Mouse (Mus musculus) testis, adult 2 months (tissue): ENCODE measurements around the gene Slf1. TPM values are rescaled to one million over a fixed set of nuclear protein-coding genes. Genes with fewer than 3 reads are reported as not detected.

Experiments
- H3K27ac ChIP-seq: fragments of 200-500 bp; 2 replicates; pipeline ENCODE4 v1.5.1; 2012; ENCODE audit warnings: low read depth, low read length; ENCODE audit not compliant: control insufficient read depth, insufficient read depth
- H3K27me3 ChIP-seq: fragments of 200-500 bp; 2 replicates; pipeline ENCODE4 v1.6.1; 2012; ENCODE audit warnings: mild to moderate bottlenecking, low read length, moderate library complexity; ENCODE audit not compliant: control insufficient read depth, insufficient read depth
- H3K36me3 ChIP-seq: fragments of 200-500 bp; 2 replicates; pipeline ENCODE4 v1.6.1; 2012; ENCODE audit warnings: mild to moderate bottlenecking, low read length; ENCODE audit not compliant: control insufficient read depth, insufficient read depth
- H3K4me1 ChIP-seq: fragments of 200-500 bp; 2 replicates; pipeline ENCODE4 v1.6.1; 2012; ENCODE audit warnings: low read length; ENCODE audit not compliant: control insufficient read depth, insufficient read depth
- H3K4me3 ChIP-seq: fragments of 200-500 bp; 2 replicates; pipeline ENCODE4 v1.5.1; 2012; ENCODE audit warnings: low read depth, mild to moderate bottlenecking, low read length, moderate library complexity, mixed read lengths; ENCODE audit not compliant: control insufficient read depth
- CTCF ChIP-seq: fragments of 200-500 bp; IDR thresholded peaks from 2 replicates; pipeline ENCODE4 v1.5.1; 2012; ENCODE audit warnings: low read depth, mild to moderate bottlenecking, inconsistent platforms, low read length, moderate library complexity; ENCODE audit not compliant: control insufficient read depth, insufficient read depth, insufficient replicate concordance
- POLR2A ChIP-seq: fragments of 200-500 bp; IDR thresholded peaks from 2 replicates; pipeline ENCODE4 v1.6.1; 2012; ENCODE audit warnings: low read depth, mild to moderate bottlenecking, inconsistent platforms, low read length, moderate library complexity; ENCODE audit not compliant: control insufficient read depth
- polyA plus RNA-seq: library from polyadenylated mRNA; depleted of rRNA; stranded (reverse); fragments of >200 nt; gene quantifications from 2 replicates; pipeline ENCODE4 v1.2.3, GENCODE M21; 2012; rRNA removed

The Slf1 gene
- 12.4 and 12.7 TPM in 2 replicates for polyA plus RNA-seq

DNA sequence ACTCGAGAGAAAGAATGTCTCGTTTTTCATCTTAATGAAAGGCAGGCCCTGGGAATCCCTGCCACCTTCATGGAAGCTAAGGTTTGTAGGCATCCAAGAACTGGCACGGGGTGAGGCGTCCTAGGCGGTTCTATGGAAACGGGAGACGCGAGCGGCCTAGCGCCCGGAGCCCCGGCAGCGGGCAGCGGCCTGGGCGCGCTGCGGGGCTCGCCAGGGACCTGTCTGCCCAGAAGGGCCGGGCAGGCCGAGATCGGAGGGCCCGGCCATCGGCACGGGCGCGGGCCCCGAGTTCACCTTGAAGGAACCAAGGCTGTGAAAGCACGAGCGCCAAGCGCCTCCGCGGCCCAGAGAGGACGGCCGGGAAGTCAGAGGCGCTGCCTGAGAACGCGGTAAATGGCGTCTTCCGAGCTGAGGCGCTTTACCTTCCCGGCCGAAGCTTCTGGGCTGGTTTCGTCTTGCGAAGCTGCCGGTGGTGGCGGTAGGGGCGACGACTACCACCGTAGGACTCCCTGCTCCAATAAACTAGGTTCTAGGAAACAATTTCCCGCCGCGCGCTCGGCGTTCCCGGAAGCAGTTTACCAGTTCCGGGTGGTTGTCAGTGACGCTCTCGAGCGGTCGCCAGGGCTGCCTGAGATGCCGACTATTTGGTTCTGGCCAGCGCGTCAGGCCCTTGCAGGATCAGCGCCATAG is at the start of gene Slf1, which contains the start of gene 2210408I21Rik:
Gene Slf1 (minus strand): TSS at position 543 of the 690 bp plus-strand sequence.
Gene 2210408I21Rik (plus strand): TSS at position 610 of the 690 bp plus-strand sequence.
- Histone ChIP-seq H3K27ac (peak within 1 kb of the TSS; percentile 89), H3K27me3 (no peaks in the 10 kb centered on the region), H3K4me3 (peak within 1 kb of the TSS; percentile 99), H3K36me3 (no peaks in the 10 kb centered on the region), H3K4me1 (no peaks in the 10 kb centered on the region)
- no peak for TF ChIP-seq CTCF
- peak; percentile 91 for TF ChIP-seq POLR2A

DNA sequence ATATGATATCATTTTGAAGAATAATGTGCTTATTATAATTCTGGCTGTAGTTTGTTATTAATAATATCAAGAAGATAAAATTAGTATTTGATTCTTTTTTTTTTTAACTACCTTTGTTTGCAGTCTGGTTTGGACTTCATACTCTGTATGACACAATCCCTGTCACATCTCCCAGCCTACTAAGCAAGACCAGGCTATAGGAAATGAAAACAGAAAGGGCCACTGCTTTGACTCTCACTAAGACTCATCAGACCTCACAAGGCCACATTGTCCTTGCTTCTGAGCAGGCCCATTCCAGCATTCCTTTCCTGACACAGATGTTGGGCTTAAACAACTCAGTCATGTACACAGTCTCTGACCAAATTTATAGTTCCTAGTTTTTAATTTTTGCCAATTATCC is 42.7 kb upstream of the Slf1 start:
- Histone ChIP-seq H3K36me3 (no peaks in the 10 kb centered on the region), H3K4me1 (no peaks in the 10 kb centered on the region), H3K4me3 (no peak overlapping the region), H3K27me3 (no peaks in the 10 kb centered on the region), H3K27ac (no peak overlapping the region)
- no peak for TF ChIP-seq POLR2A
- TF ChIP-seq CTCF = no peak

DNA sequence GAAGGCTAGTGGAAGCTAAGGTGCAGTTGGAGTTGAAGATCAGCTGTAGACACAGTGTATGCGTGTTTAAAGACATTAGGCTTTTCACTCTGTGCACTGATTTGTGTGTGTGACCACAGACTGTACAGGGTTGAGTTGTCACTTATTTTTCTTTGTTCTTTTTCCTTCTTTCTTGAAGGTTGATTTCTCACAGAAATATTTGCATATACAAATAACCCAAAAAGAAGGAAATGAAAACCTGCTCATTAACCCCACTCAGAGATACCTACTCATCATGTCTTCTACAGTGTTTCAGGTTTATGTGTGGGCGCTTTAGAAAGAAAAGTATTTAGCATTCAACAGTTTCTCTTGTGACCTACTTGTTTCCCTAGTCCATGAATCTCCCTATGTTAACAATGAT is 5.6 kb upstream of the Slf1 start:
- no peaks in the 10 kb centered on the region for H3K4me1 ChIP-seq
- TF ChIP-seq POLR2A (no peak), CTCF (no peak)
- no peaks in the 10 kb centered on the region for H3K27me3 ChIP-seq
- H3K36me3 ChIP-seq = no peaks in the 10 kb centered on the region
- no peak overlapping the region for H3K4me3 ChIP-seq
- no peak overlapping the region for H3K27ac ChIP-seq

DNA sequence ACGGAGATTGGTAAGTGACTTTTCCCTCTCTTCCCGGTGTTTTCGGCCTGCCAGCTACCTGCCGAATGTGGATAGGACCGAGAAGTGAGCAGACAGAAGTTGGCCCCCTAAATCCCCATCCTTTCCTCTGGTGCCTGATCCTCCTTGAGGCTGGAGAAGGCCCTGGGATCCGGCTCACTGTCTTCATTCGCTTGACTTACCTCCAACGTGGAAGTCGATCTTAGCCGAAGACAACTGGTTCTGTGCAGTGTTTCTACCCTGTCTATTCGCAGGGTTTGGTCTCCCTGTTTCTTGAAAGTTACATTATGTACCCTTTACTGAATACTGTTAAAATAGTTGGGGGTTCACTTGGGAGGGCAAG is 328 bp upstream of the Slf1 start:
- TF ChIP-seq CTCF (no peak), POLR2A (no peak)
- H3K4me3 ChIP-seq = peak overlapping the region; percentile 99
- no peaks in the 10 kb centered on the region for H3K4me1 ChIP-seq
- no peaks in the 10 kb centered on the region for H3K36me3 ChIP-seq
- H3K27me3 ChIP-seq = no peaks in the 10 kb centered on the region
- H3K27ac ChIP-seq = peak overlapping the region; percentile 89

DNA sequence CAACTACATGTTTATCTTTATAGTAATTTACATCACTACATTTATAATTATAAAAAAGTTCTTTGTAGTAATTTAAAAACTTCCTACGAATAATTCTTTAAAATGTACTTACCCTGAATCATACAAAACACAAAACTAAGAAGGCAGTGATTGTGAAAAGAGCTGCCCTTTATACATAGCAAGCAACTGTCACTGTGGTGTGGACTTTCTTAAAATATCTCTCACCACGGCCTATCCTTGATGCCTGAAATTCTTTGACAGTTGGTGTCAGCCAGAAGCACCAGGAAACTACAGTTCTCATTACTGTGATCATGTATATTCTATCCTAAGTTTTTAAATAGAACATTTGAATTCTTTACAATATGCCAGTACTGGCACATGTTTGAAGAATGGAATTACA is 4.1 kb downstream of the Slf1 start:
- TF ChIP-seq CTCF (no peak), POLR2A (no peak)

DNA sequence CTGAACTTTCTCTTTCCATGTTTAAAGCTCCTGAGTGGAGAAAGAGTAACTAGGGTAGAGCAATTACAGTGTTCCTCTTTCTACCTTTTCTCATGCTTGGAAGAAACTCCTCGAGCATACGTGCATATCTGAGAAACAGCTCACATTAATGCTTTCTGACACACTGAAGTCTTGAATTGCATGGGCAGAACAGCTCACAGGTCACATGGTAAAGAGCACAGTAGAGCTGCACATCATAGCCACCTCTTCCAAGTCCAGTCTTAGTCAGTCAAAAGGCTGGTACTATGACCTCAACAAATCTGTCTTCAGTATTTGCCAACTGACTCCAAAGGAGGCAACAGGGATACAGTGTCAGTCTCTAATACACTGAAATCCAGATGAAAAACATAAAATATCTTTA is 7.0 kb downstream of the Slf1 start:
- Histone ChIP-seq H3K4me1 (no peaks in the 10 kb centered on the region), H3K27ac (no peak overlapping the region), H3K36me3 (no peaks in the 10 kb centered on the region), H3K27me3 (no peaks in the 10 kb centered on the region), H3K4me3 (no peak overlapping the region)
- TF ChIP-seq CTCF (no peak), POLR2A (no peak)

More for the DNA sequence above, 4.1 kb downstream of the Slf1 start:
- H3K36me3 ChIP-seq = no peaks in the 10 kb centered on the region
- H3K27ac ChIP-seq = no peak overlapping the region
- no peaks in the 10 kb centered on the region for H3K4me1 ChIP-seq
- no peaks in the 10 kb centered on the region for H3K27me3 ChIP-seq
- no peak overlapping the region for H3K4me3 ChIP-seq

DNA sequence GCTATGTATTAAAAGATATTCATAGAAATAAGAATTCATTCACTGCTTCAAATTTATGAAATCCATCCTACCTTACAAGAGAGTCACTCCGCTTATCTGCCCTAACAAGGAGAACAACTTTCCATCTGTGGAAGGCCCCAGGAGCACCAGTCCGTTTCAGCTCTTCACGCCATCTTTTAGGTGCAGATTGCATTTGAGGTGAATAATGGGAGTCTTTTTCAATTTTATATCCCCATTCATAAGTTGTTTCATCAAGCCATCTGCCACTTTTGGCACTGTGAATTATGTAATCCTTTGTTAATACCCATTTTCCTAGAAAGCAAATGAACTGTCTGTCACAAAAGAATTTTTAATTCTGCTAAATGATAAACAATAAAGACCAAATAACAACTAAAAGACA is 10.1 kb downstream of the Slf1 start:
- no peaks in the 10 kb centered on the region for H3K36me3 ChIP-seq
- no peak for TF ChIP-seq CTCF
- no peak for TF ChIP-seq POLR2A
- H3K4me3 ChIP-seq = no peak overlapping the region
- H3K4me1 ChIP-seq = no peaks in the 10 kb centered on the region
- no peaks in the 10 kb centered on the region for H3K27me3 ChIP-seq
- H3K27ac ChIP-seq = no peak overlapping the region

DNA sequence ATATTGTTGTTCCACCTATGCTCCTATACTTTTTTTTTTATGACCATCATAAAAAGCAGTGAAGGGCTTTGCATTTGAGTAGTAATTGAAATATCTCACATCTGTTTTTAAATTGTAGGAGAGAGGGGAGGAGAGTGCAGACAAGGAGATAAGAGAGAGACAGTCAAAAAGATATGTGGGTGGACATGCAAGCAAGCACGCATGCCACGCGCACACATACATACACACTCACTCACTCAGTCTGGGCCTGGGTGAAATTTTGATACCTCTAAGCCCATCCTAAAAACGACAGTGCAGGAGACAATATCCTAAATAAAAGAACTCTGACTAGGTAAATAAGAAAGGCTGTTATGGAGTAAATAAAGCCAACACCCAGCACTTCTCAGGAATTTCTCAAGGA is 16.6 kb downstream of the Slf1 start:
- no peaks in the 10 kb centered on the region for H3K27me3 ChIP-seq
- TF ChIP-seq POLR2A (no peak), CTCF (no peak)
- no peaks in the 10 kb centered on the region for H3K36me3 ChIP-seq
- H3K27ac ChIP-seq = no peak overlapping the region
- no peaks in the 10 kb centered on the region for H3K4me1 ChIP-seq
- no peak overlapping the region for H3K4me3 ChIP-seq
